Comparison of ENCODE assay signal across 9 mouse cellular contexts in the genomic region with DNA sequence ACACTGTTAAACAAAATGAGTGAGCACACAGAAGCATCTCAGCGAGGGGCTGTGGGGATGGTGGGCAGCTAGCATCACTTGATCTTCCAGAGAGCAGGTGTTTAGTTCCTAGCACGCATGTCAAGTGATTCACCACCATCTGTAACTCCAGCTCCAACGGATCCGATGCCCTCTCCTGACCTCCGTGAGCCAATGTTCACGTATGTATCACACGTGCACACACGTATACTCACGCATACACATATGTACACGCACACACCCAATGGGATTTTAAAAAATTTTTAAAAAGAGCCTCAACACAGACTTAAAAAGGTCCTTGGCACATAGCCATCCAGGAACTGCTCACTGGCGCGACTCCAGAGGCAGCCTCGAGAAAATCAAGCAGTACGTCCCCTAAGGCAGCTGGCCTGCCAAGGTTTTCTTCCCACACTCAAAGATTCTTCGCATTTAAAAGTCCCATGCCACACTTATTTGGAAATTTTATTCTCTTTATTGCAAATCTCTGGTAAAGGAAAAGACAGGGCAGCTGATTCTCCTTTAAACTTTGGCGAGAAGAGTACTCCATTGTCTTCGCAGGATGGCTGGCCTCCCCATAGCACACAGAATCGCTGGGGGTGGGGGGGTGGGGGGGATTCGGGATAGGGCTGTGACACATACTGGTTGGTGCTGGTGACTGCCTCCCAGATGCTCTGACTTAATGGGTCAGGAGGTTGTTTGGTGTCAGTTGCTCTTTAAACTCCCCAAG. TPM values are rescaled to one million over a fixed set of nuclear protein-coding genes. Genes with fewer than 3 reads are reported as not detected.
DNase-seq lines count a peak whose midpoint lies in the region.
"Had no signal": no experiment of that assay in that cellular context is flagged by ENCODE, and none has a peak within 500 bp of the region (broad histone marks: within the 10 kb centered on the region; RNA-seq: fewer than 3 reads in every experiment).

No protein-coding gene starts in this region.

- DNase-seq in cerebellum, postnatal 10 days = peak; percentile 64 to 70
- no peak for DNase-seq in cerebellum, adult 9-11 months
- peak; percentile 56 for DNase-seq in layer of hippocampus, adult 11-12 months (ENCODE audit: low spot score)
- DNase-seq in layer of hippocampus, postnatal 36 days = no peak
- DNase-seq in frontal cortex, postnatal 36 days (ENCODE audit: low spot score in 2 of 2) = peak; percentile 55 to 70
- peak; percentile 18 for DNase-seq in lung, postnatal 36 days
- no peak for DNase-seq in thymus, adult 18-20 months
- DNase-seq in urinary bladder, adult 18-20 months (ENCODE audit: low spot score in 2 of 2) = no peak
- DNase-seq: liver, embryonic 13.5 days had no signal

RNA-seq across cellular contexts. Expression of a gene that starts 50.3 kb away (rescaled TPM):
- total RNA-seq in layer of hippocampus, postnatal 36 days (2021) = not detected

RNA-seq across cellular contexts. Expression of a gene that starts 54.1 kb away (rescaled TPM):
- 10 to 100 TPM; 91.2 to 97.8 TPM for total RNA-seq in layer of hippocampus, postnatal 36 days (2021)

Comparison
In these comparisons a context has a peak if more than half of its experiments do, and no peak if none do; other contexts are left out.
1. DNase-seq: peak in cerebellum, postnatal 10 days (2 of 2), layer of hippocampus, adult 11-12 months (single experiment), frontal cortex, postnatal 36 days (2 of 2) and lung, postnatal 36 days (single experiment); none in cerebellum, adult 9-11 months (single experiment), layer of hippocampus, postnatal 36 days (0 of 2), thymus, adult 18-20 months (0 of 2) and urinary bladder, adult 18-20 months (0 of 2).